Mouse (Mus musculus): Measurements from ENCODE around the gene Slc4a2. TPM values are rescaled to one million over a fixed set of nuclear protein-coding genes. Genes with fewer than 3 reads are reported as not detected.
A peak's percentile ranks its signal among the peaks of the same experiment; 100 is the strongest.

The Slc4a2 gene
- polyA plus RNA-seq, 1 experiment from 2014 or later, result 17.9 TPM

- DNase-seq (ENCODE audit: low spot score) (no peak), ATAC-seq (ENCODE audit: low FRiP score) (no peak)
- WGBS, result 86% methylated on average over 13 of the region's 13 CpGs
- Histone ChIP-seq H3K27ac (ENCODE audit: low read depth, low read length) (no peak overlapping the region), H3K4me3 (ENCODE audit: low read depth, low read length) (no peak overlapping the region), H3K36me3 (ENCODE audit: control insufficient read depth, insufficient read depth, low read length) (no peaks in the 10 kb centered on the region), H3K9me3 (ENCODE audit: control insufficient read depth, low read length) (no peaks in the 10 kb centered on the region), H3K4me1 (replicated peaks; ENCODE audit: control insufficient read depth, insufficient read depth, low read length) (no peaks in the 10 kb centered on the region; the same call in 1 of the 2 replicates), H3K9ac (ENCODE audit: low read depth, low read length) (no peak overlapping the region), H3K27me3 (ENCODE audit: control insufficient read depth, insufficient read depth, low read length) (no peaks in the 10 kb centered on the region), H3K4me2 (replicated peaks; ENCODE audit: low read depth, low read length) (no peak overlapping the region)
These were observed 9.7 kb upstream of the Slc4a2 start for GRCm38 (mm10) chr5:24413938-24414337.

DNA sequence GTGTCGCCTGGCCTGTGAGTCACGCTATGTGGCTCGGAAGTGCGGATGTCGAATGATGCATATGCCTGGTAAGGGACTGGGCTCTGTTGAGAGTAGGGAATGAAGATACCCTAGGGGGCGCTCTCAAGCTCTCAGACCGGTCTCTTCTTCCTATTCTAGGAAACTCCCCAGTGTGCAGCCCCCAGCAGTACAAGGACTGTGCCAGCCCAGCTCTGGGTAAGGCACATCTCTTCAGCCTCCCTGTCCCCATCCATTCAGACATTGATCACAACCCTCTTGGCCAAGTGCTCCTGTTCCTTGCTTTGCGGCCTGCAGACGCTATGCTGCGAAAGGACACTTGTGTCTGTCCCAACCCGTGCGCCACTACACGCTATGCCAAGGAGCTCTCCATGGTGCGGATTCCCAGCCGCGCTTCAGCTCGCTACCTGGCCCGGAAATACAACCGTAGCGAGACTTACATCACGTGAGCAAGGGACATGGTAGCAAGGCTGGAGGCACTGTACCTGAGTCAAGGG is 7.4 kb upstream of the Slc4a2 start:
- Histone ChIP-seq H3K4me1 (replicated peaks; ENCODE audit: control insufficient read depth, insufficient read depth, low read length) (no peaks in the 10 kb centered on the region; the same call in 1 of the 2 replicates), H3K9me3 (ENCODE audit: control insufficient read depth, low read length) (no peaks in the 10 kb centered on the region), H3K9ac (ENCODE audit: low read depth, low read length) (no peak overlapping the region), H3K36me3 (ENCODE audit: control insufficient read depth, insufficient read depth, low read length) (0 out of 2 replicates have a peak, but pooled peaks cover 2% of the 10 kb centered on the region), H3K4me3 (ENCODE audit: low read depth, low read length) (no peak overlapping the region), H3K4me2 (replicated peaks; ENCODE audit: low read depth, low read length) (no peak overlapping the region), H3K27me3 (ENCODE audit: control insufficient read depth, insufficient read depth, low read length) (no peaks in the 10 kb centered on the region), H3K27ac (ENCODE audit: low read depth, low read length) (no peak overlapping the region)
- DNase-seq (ENCODE audit: low spot score) (peak; percentile 82), ATAC-seq (ENCODE audit: low FRiP score) (peak; percentile 81)
- 3% methylated on average over 21 of the region's 21 CpGs for WGBS

DNA sequence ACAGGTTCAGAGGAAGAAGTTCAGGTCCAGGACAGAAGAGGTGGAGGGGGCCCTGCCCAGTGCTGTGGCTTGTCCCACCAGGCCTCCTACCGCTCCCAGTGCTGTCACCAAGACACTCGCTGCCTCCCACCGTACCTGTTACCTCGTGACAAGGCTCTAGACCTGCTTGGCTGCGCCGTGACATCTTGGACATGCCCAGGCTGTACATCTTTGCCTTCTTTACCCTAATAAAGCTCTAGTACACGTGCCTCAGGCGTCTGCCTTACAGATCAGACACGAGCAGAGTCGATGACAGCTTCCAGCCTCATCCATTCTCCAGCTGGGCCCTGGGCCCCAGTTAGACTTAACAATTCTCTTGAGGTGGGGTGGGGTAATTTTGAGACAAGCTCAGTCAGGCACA is 6.0 kb upstream of the Slc4a2 start:
- H3K36me3 ChIP-seq (ENCODE audit: control insufficient read depth, insufficient read depth, low read length), result 0 out of 2 replicates have a peak, but pooled peaks cover 2% of the 10 kb centered on the region
- no peak for ATAC-seq (ENCODE audit: low FRiP score)

DNA sequence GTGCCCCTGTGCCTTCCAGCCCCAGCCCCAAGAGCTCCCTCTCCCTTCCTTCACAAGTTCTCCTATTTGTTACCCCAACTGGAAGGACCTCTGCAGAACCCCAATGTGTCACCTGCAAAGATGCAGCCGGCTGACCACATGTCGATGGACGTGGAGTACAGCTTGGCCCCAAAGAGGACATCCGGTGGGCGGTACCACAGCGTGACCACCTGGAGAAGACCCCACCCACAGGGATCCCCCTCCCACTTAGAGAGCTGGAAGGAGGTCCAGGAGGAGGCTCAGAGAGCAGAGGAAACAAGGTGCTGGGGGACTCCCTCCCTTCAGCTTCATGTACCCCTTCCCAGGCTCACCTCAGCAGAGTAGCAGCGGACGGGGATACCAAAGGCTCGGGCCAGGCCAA is 3.3 kb upstream of the Slc4a2 start:
- no peak overlapping the region for H3K4me2 ChIP-seq (replicated peaks; ENCODE audit: low read depth, low read length)
- 81% methylated on average over 9 of the region's 9 CpGs for WGBS
- no peak overlapping the region for H3K4me3 ChIP-seq (ENCODE audit: low read depth, low read length)
- no peak overlapping the region for H3K27ac ChIP-seq (ENCODE audit: low read depth, low read length)
- H3K36me3 ChIP-seq (ENCODE audit: control insufficient read depth, insufficient read depth, low read length), result 0 out of 2 replicates have a peak, but pooled peaks cover 2% of the 10 kb centered on the region
- no peak overlapping the region for H3K9ac ChIP-seq (ENCODE audit: low read depth, low read length)
- no peak for ATAC-seq (ENCODE audit: low FRiP score)
- no peak for DNase-seq (ENCODE audit: low spot score)
- no peaks in the 10 kb centered on the region for H3K27me3 ChIP-seq (ENCODE audit: control insufficient read depth, insufficient read depth, low read length)
- peaks cover 3% of the 10 kb centered on the region for H3K4me1 ChIP-seq (replicated peaks; ENCODE audit: control insufficient read depth, insufficient read depth, low read length)
- H3K9me3 ChIP-seq (ENCODE audit: control insufficient read depth, low read length), result no peaks in the 10 kb centered on the region

More for the DNA sequence above, 6.0 kb upstream of the Slc4a2 start:
- H3K27ac ChIP-seq (ENCODE audit: low read depth, low read length), result no peak overlapping the region
- no peak overlapping the region for H3K4me2 ChIP-seq (replicated peaks; ENCODE audit: low read depth, low read length)
- no peaks in the 10 kb centered on the region for H3K9me3 ChIP-seq (ENCODE audit: control insufficient read depth, low read length)
- DNase-seq (ENCODE audit: low spot score), result no peak
- no peak overlapping the region for H3K4me3 ChIP-seq (ENCODE audit: low read depth, low read length)
- no peak overlapping the region for H3K9ac ChIP-seq (ENCODE audit: low read depth, low read length)
- 88% methylated on average over 10 of the region's 10 CpGs for WGBS
- H3K27me3 ChIP-seq (ENCODE audit: control insufficient read depth, insufficient read depth, low read length), result no peaks in the 10 kb centered on the region
- H3K4me1 ChIP-seq (replicated peaks; ENCODE audit: control insufficient read depth, insufficient read depth, low read length), result no peaks in the 10 kb centered on the region; the same call in 1 of the 2 replicates

GRCm38 (mm10) chr5:24424004-24424781 is 556 bp downstream of the Slc4a2 start:
- DNase-seq (ENCODE audit: low spot score) (peak; percentile 39), ATAC-seq (ENCODE audit: low FRiP score) (peak; percentile 17)
- Histone ChIP-seq H3K27ac (ENCODE audit: low read depth, low read length) (peak overlapping the region; percentile 88), H3K4me2 (replicated peaks; ENCODE audit: low read depth, low read length) (peak overlapping the region; percentile 89), H3K4me3 (ENCODE audit: low read depth, low read length) (peak overlapping the region; percentile 53), H3K9me3 (ENCODE audit: control insufficient read depth, low read length) (no peaks in the 10 kb centered on the region), H3K4me1 (replicated peaks; ENCODE audit: control insufficient read depth, insufficient read depth, low read length) (peaks cover 17% of the 10 kb centered on the region), H3K9ac (ENCODE audit: low read depth, low read length) (peak overlapping the region; percentile 69), H3K36me3 (ENCODE audit: control insufficient read depth, insufficient read depth, low read length) (0 out of 2 replicates have a peak, but pooled peaks cover 2% of the 10 kb centered on the region), H3K27me3 (ENCODE audit: control insufficient read depth, insufficient read depth, low read length) (0 out of 2 replicates have a peak, but pooled peaks cover 4% of the 10 kb centered on the region)
- 15% methylated on average over 21 of the region's 21 CpGs for WGBS

GRCm38 (mm10) chr5:24424861-24425411 is 1.3 kb downstream of the Slc4a2 start:
- Histone ChIP-seq H3K4me3 (ENCODE audit: low read depth, low read length) (peak overlapping the region; percentile 53), H3K36me3 (ENCODE audit: control insufficient read depth, insufficient read depth, low read length) (peaks cover 1% of the 10 kb centered on the region; the same call in 1 of the 2 replicates), H3K9me3 (ENCODE audit: control insufficient read depth, low read length) (no peaks in the 10 kb centered on the region), H3K9ac (ENCODE audit: low read depth, low read length) (peak overlapping the region; percentile 66), H3K4me2 (replicated peaks; ENCODE audit: low read depth, low read length) (peak overlapping the region; percentile 89), H3K27me3 (ENCODE audit: control insufficient read depth, insufficient read depth, low read length) (0 out of 2 replicates have a peak, but pooled peaks cover 4% of the 10 kb centered on the region), H3K27ac (ENCODE audit: low read depth, low read length) (peak overlapping the region; percentile 4), H3K4me1 (replicated peaks; ENCODE audit: control insufficient read depth, insufficient read depth, low read length) (peaks cover 17% of the 10 kb centered on the region)
- 1% methylated on average over 49 of the region's 60 CpGs for WGBS
- DNase-seq (ENCODE audit: low spot score), result peak; percentile 94
- ATAC-seq (ENCODE audit: low FRiP score), result no peak

- peak overlapping the region; percentile 89 for H3K4me2 ChIP-seq (replicated peaks; ENCODE audit: low read depth, low read length)
- peak overlapping the region; percentile 66 for H3K9ac ChIP-seq (ENCODE audit: low read depth, low read length)
- DNase-seq (ENCODE audit: low spot score), result peak; percentile 68
- H3K27me3 ChIP-seq (ENCODE audit: control insufficient read depth, insufficient read depth, low read length), result 0 out of 2 replicates have a peak, but pooled peaks cover 4% of the 10 kb centered on the region
- H3K27ac ChIP-seq (ENCODE audit: low read depth, low read length), result peak overlapping the region; percentile 4; the same call in 1 of the 2 replicates
- peak overlapping the region; percentile 53 for H3K4me3 ChIP-seq (ENCODE audit: low read depth, low read length)
- peaks cover 3% of the 10 kb centered on the region; the same call in 1 of the 2 replicates for H3K36me3 ChIP-seq (ENCODE audit: control insufficient read depth, insufficient read depth, low read length)
- ATAC-seq (ENCODE audit: low FRiP score), result no peak
- H3K9me3 ChIP-seq (ENCODE audit: control insufficient read depth, low read length), result no peaks in the 10 kb centered on the region
- 0% methylated on average over 25 of the region's 30 CpGs for WGBS
- peaks cover 17% of the 10 kb centered on the region for H3K4me1 ChIP-seq (replicated peaks; ENCODE audit: control insufficient read depth, insufficient read depth, low read length)
These were observed 1.9 kb downstream of the Slc4a2 start for GRCm38 (mm10) chr5:24425421-24426036.

GRCm38 (mm10) chr5:24426037-24426432 is 2.4 kb downstream of the Slc4a2 start:
- DNase-seq (ENCODE audit: low spot score) (no peak), ATAC-seq (ENCODE audit: low FRiP score) (no peak)
- H3K9me3 ChIP-seq (ENCODE audit: control insufficient read depth, low read length), result no peaks in the 10 kb centered on the region
- peak overlapping the region; percentile 89 for H3K4me2 ChIP-seq (replicated peaks; ENCODE audit: low read depth, low read length)
- peak overlapping the region; percentile 53 for H3K4me3 ChIP-seq (ENCODE audit: low read depth, low read length)
- peaks cover 17% of the 10 kb centered on the region for H3K4me1 ChIP-seq (replicated peaks; ENCODE audit: control insufficient read depth, insufficient read depth, low read length)
- peak overlapping the region; percentile 66; the same call in 1 of the 2 replicates for H3K9ac ChIP-seq (ENCODE audit: low read depth, low read length)
- 0 out of 2 replicates have a peak, but pooled peaks cover 4% of the 10 kb centered on the region for H3K27me3 ChIP-seq (ENCODE audit: control insufficient read depth, insufficient read depth, low read length)
- 2% methylated on average over 10 of the region's 10 CpGs for WGBS
- H3K36me3 ChIP-seq (ENCODE audit: control insufficient read depth, insufficient read depth, low read length), result peaks cover 6% of the 10 kb centered on the region; the same call in 1 of the 2 replicates
- H3K27ac ChIP-seq (ENCODE audit: low read depth, low read length), result 0 out of 2 replicates have a peak overlapping the region, but pooled peaks have one; percentile 4

Measured in hindbrain, embryonic 11.5 days (tissue).